Comparison of ENCODE assay signal across 10 mouse cellular contexts in genomic region chr10:96822344-96823335, GRCm38 (mm10).
A peak's percentile ranks its signal among the peaks of the same experiment; 100 is the strongest.
DNase-seq lines count a peak whose midpoint lies in the region; ATAC-seq and TF ChIP-seq lines count a peak whose summit lies in the region.
"Had no signal": no experiment of that assay in that cellular context is flagged by ENCODE, and none has a peak within 500 bp of the region (broad histone marks: within the 10 kb centered on the region; RNA-seq: fewer than 3 reads in every experiment).

No protein-coding gene starts in this region.

- peaks cover 3% of the 10 kb centered on the region; the same call in 1 of the 2 replicates for H3K4me1 ChIP-seq in liver, postnatal 0 days (ENCODE audit: insufficient read depth)
- H3K4me1 ChIP-seq in liver, embryonic 12.5 days = no peaks in the 10 kb centered on the region
- H3K4me1 ChIP-seq in brown adipose tissue, adult 24 weeks (ENCODE audit: control insufficient read depth, insufficient read depth, insufficient read length, low read length) = peaks cover 8% of the 10 kb centered on the region; the same call in 1 of the 2 replicates
- H3K4me1 ChIP-seq: midbrain, embryonic 12.5 days had no signal

- TF ChIP-seq CTCF in liver, postnatal 0 days (IDR thresholded peaks at IDR 0.05; ENCODE audit: low read depth) = no peak

- H3K27ac ChIP-seq in liver, postnatal 0 days (ENCODE audit: low read depth) = 0 out of 2 replicates have a peak overlapping the region, but pooled peaks have one; percentile 14
- no peak overlapping the region for H3K27ac ChIP-seq in liver, embryonic 12.5 days
- H3K27ac ChIP-seq in brown adipose tissue, adult 24 weeks (replicated peaks; ENCODE audit: low read depth, low read length) = peak overlapping the region; percentile 97
- H3K27ac ChIP-seq: midbrain, embryonic 12.5 days had no signal

- DNase-seq in liver, postnatal 0 days = no peak
- peak; percentile 36 for DNase-seq in induced T-regulatory cell, adult 2 months (ENCODE audit: low read depth)
- peak; percentile 51 for DNase-seq in lung, postnatal 36 days
- DNase-seq in testis, postnatal 14 days (ENCODE audit: low spot score) = no peak
- no peak for DNase-seq in cerebellum, adult 9-10 months
- DNase-seq: cerebellum, postnatal 14 days had no signal

- no peak overlapping the region for H3K4me3 ChIP-seq in liver, postnatal 0 days (ENCODE audit: low read depth, low read length)
- H3K4me3 ChIP-seq in liver, embryonic 12.5 days = no peak overlapping the region
- H3K4me3 ChIP-seq in brown adipose tissue, adult 24 weeks (ENCODE audit: insufficient read depth, low read depth, low read length) = no peak overlapping the region
- H3K4me3 ChIP-seq: midbrain, embryonic 12.5 days had no signal

- ATAC-seq in liver, postnatal 0 days = no peak
- no peak for ATAC-seq in liver, embryonic 12.5 days
- ATAC-seq in megakaryocyte progenitor cell, adult 5-6 weeks (replicated peaks; ENCODE audit: poor library complexity) = no peak

- 59% methylated on average over 7 of the region's 7 CpGs for WGBS in liver, postnatal 0 days (ENCODE audit: insufficient replicate concordance)
- 52% methylated on average over 7 of the region's 7 CpGs for WGBS in liver, embryonic 12.5 days (ENCODE audit: insufficient replicate concordance)

- no peaks in the 10 kb centered on the region for H3K9me3 ChIP-seq in liver, postnatal 0 days (ENCODE audit: low read length)
- H3K9me3 ChIP-seq in liver, embryonic 12.5 days (replicated peaks) = no peaks in the 10 kb centered on the region
- H3K9me3 ChIP-seq: midbrain, embryonic 12.5 days had no signal

- no peaks in the 10 kb centered on the region for H3K36me3 ChIP-seq in liver, postnatal 0 days (replicated peaks; ENCODE audit: insufficient read depth, low read length)
- H3K36me3 ChIP-seq in liver, embryonic 12.5 days = no peaks in the 10 kb centered on the region
- H3K36me3 ChIP-seq: midbrain, embryonic 12.5 days had no signal

- TF ChIP-seq EP300 in liver, postnatal 0 days (IDR thresholded peaks at IDR 0.05; ENCODE audit: low read depth) = no peak

- H3K4me2 ChIP-seq in liver, postnatal 0 days (ENCODE audit: low read depth, low read length) = no peak overlapping the region
- no peak overlapping the region for H3K4me2 ChIP-seq in liver, embryonic 12.5 days
- H3K4me2 ChIP-seq: midbrain, embryonic 12.5 days had no signal

- H3K27me3 ChIP-seq in liver, postnatal 0 days (ENCODE audit: insufficient read depth, low read length) = no peaks in the 10 kb centered on the region
- no peaks in the 10 kb centered on the region for H3K27me3 ChIP-seq in liver, embryonic 12.5 days (replicated peaks)
- H3K27me3 ChIP-seq: midbrain, embryonic 12.5 days had no signal

- no peak overlapping the region for H3K9ac ChIP-seq in liver, postnatal 0 days (replicated peaks)
- H3K9ac ChIP-seq in liver, embryonic 12.5 days = no peak overlapping the region
- H3K9ac ChIP-seq: midbrain, embryonic 12.5 days had no signal

Comparison
In these comparisons a context has a peak if more than half of its experiments do, and no peak if none do; other contexts are left out.
1. DNase-seq: peak in induced T-regulatory cell, adult 2 months (single experiment) and lung, postnatal 36 days (single experiment); none in liver, postnatal 0 days (single experiment), testis, postnatal 14 days (single experiment) and cerebellum, adult 9-10 months (single experiment).